Mouse (Mus musculus): ENCODE measurements around the gene Gm7137.

DNA sequence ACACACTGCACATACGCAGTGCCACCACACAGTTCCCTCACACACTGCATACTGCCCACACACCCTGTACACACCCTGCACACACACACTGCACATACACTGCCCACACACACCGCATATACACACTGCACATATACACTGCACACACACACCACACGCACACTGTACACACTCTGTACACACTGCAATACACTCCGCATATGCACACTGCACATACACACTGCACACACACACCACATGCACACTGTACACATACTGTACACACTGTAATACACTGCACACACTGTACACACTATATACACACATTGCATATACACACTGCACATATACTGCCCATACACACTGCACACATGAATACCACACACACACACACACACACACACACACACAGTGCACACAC, 30.5 kb upstream of the Gm7137 start:
- TF ChIP-seq POLR2A (IDR thresholded peaks at IDR 0.05; ENCODE audit: insufficient read depth, low read depth, low read length), result no peak
- TF ChIP-seq CTCF (IDR thresholded peaks at IDR 0.05), result no peak
